9 mouse cellular contexts compared by ENCODE assay signal in genomic region chr7:124383489-124383888, GRCm38 (mm10).
A peak's percentile ranks its signal among the peaks of the same experiment; 100 is the strongest.
DNase-seq lines count a peak whose midpoint lies in the region; ATAC-seq lines count a peak whose summit lies in the region.
"Had no signal": no experiment of that assay in that cellular context is flagged by ENCODE, and none has a peak within 500 bp of the region (broad histone marks: within the 10 kb centered on the region; RNA-seq: fewer than 3 reads in every experiment).

No protein-coding gene starts in this region.

- no peak overlapping the region for H3K4me3 ChIP-seq in heart, embryonic 12.5 days
- no peak overlapping the region for H3K4me3 ChIP-seq in midbrain, embryonic 11.5 days (ENCODE audit: low read depth, low read length)
- no peak overlapping the region for H3K4me3 ChIP-seq in midbrain, embryonic 15.5 days
- H3K4me3 ChIP-seq: megakaryocyte, embryonic 14.5 days had no signal

- DNase-seq in heart, postnatal 10 days: peak; percentile 1 to 5
- peak; percentile 90 for DNase-seq in midbrain, embryonic 11.5 days (ENCODE audit: low spot score, missing footprints)
- DNase-seq in embryo, embryonic 10.5 days (ENCODE audit: low spot score): peak; percentile 74
- DNase-seq in retina, adult 2 months (ENCODE audit: low read depth, low spot score): peak; percentile 0
- DNase-seq in thymus, postnatal 14 days: no peak
- no peak for DNase-seq in urinary bladder, adult 2 months (ENCODE audit: low spot score)

- no peaks in the 10 kb centered on the region for H3K9me3 ChIP-seq in heart, embryonic 12.5 days (replicated peaks)
- H3K9me3 ChIP-seq in midbrain, embryonic 11.5 days (ENCODE audit: control insufficient read depth, low read length): no peaks in the 10 kb centered on the region
- H3K9me3 ChIP-seq in midbrain, embryonic 15.5 days: no peaks in the 10 kb centered on the region
- H3K9me3 ChIP-seq: megakaryocyte, embryonic 14.5 days had no signal

- ATAC-seq in heart, embryonic 12.5 days (ENCODE audit: insufficient number of reproducible peaks, low FRiP score): no peak
- ATAC-seq in midbrain, embryonic 11.5 days (ENCODE audit: low FRiP score): peak; percentile 58; the same call in 1 of the 2 replicates
- no peak for ATAC-seq in midbrain, embryonic 15.5 days (replicated peaks)

- no peak overlapping the region for H3K9ac ChIP-seq in heart, embryonic 12.5 days
- no peak overlapping the region for H3K9ac ChIP-seq in midbrain, embryonic 11.5 days (ENCODE audit: low read length)
- H3K9ac ChIP-seq in midbrain, embryonic 15.5 days: no peak overlapping the region

- H3K27me3 ChIP-seq in heart, embryonic 12.5 days (replicated peaks): no peaks in the 10 kb centered on the region
- H3K27me3 ChIP-seq in midbrain, embryonic 11.5 days (ENCODE audit: control insufficient read depth, insufficient read depth, low read length): no peaks in the 10 kb centered on the region
- no peaks in the 10 kb centered on the region for H3K27me3 ChIP-seq in midbrain, embryonic 15.5 days (replicated peaks)
- H3K27me3 ChIP-seq: megakaryocyte, embryonic 14.5 days had no signal

- WGBS in heart, embryonic 12.5 days: 33% methylated on average over 4 of the region's 4 CpGs
- WGBS in midbrain, embryonic 11.5 days: 29% methylated on average over 4 of the region's 4 CpGs
- 20% methylated on average over 4 of the region's 4 CpGs for WGBS in midbrain, embryonic 15.5 days

- no peaks in the 10 kb centered on the region for H3K36me3 ChIP-seq in heart, embryonic 12.5 days
- no peaks in the 10 kb centered on the region for H3K36me3 ChIP-seq in midbrain, embryonic 11.5 days (ENCODE audit: control insufficient read depth, insufficient read depth, low read length)
- no peaks in the 10 kb centered on the region for H3K36me3 ChIP-seq in midbrain, embryonic 15.5 days (replicated peaks)

- H3K4me2 ChIP-seq in heart, embryonic 12.5 days: no peak overlapping the region
- H3K4me2 ChIP-seq in midbrain, embryonic 11.5 days: no peak overlapping the region
- H3K4me2 ChIP-seq in midbrain, embryonic 15.5 days: no peak overlapping the region

- H3K27ac ChIP-seq in heart, embryonic 12.5 days (ENCODE audit: poor library complexity, severe bottlenecking): no peak overlapping the region
- no peak overlapping the region for H3K27ac ChIP-seq in midbrain, embryonic 11.5 days (ENCODE audit: low read depth, low read length)
- no peak overlapping the region for H3K27ac ChIP-seq in midbrain, embryonic 15.5 days

- no peaks in the 10 kb centered on the region for H3K4me1 ChIP-seq in heart, embryonic 12.5 days (replicated peaks)
- no peaks in the 10 kb centered on the region for H3K4me1 ChIP-seq in midbrain, embryonic 11.5 days (ENCODE audit: control insufficient read depth, insufficient read depth, low read length)
- H3K4me1 ChIP-seq in midbrain, embryonic 15.5 days: no peaks in the 10 kb centered on the region
- H3K4me1 ChIP-seq: megakaryocyte, embryonic 14.5 days had no signal

- intact Hi-C loops in heart, postnatal 10 days (cut with DNase I): loop anchor here (1.0 to 5.0 kb wide), 2 partner anchors 799 to 1010 kb away; no protein-coding TSS in a partner anchor

Comparison
In these comparisons a context has a peak if more than half of its experiments do, and no peak if none do; other contexts are left out.
1. DNase-seq: peak in heart, postnatal 10 days (2 of 2), midbrain, embryonic 11.5 days (single experiment), embryo, embryonic 10.5 days (single experiment) and retina, adult 2 months (single experiment); none in thymus, postnatal 14 days (single experiment) and urinary bladder, adult 2 months (single experiment).